Mouse (Mus musculus): ENCODE data around the gene Stx1a. TPM values are rescaled to one million over a fixed set of nuclear protein-coding genes. Genes with fewer than 3 reads are reported as not detected.

Stx1a gene
- polyA plus RNA-seq, 1 experiment: not detected

DNA sequence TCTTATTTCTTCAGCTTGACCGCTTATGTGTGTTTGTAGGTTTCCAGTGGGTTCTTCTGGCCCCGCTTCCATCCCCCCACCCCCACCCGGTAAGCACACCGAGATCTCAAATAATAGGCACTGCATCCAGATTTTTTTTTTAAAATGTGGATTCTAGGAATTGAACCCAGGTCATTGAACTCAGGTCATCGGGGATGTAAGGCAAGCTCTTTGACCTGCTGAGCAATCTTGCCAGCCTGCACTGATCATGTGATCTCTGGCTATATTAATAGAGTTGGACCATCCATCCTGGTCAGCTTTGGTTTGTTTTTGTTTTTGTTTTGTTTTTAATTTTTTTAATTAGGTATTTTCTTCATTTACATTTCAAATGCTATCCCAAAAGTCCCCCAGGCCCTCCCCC is 9.3 kb downstream of the Stx1a start:
- Histone ChIP-seq H3K27ac (ENCODE audit: insufficient read depth, low read depth, low read length) (no peak overlapping the region), H3K4me1 (ENCODE audit: control insufficient read depth, insufficient read depth, low read length) (peaks cover 22% of the 10 kb centered on the region), H3K4me3 (ENCODE audit: insufficient read depth, low read depth, low read length) (no peak overlapping the region)
- WGBS: 91% methylated on average over 5 of the region's 5 CpGs
- TF ChIP-seq POLR2A (IDR thresholded peaks at IDR 0.05; ENCODE audit: insufficient read depth, low read depth, low read length): no peak
- no peak for TF ChIP-seq CTCF (IDR thresholded peaks at IDR 0.05; ENCODE audit: insufficient read depth, low read depth, low read length)

DNA sequence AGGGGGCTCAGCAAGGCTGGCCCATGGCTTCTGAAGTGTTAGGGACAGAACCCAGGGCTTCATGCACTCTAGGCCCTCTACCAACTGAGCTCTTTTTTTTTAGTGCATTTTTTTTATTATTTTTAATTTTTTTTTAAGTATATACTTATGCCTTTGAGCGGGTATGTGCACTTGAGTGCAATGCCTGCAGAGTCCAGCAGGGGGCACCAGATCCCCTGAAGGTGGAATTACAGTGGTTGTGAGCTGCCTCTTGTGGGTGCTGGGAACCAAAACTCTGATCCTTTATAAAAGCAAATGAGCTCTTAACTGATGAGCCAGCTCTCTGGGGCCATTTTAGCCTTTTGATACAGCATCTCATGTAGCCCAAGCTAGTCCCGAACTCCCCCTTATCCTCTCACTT is 11.3 kb downstream of the Stx1a start:
- H3K27ac ChIP-seq (ENCODE audit: insufficient read depth, low read depth, low read length): no peak overlapping the region
- no peak for TF ChIP-seq POLR2A (IDR thresholded peaks at IDR 0.05; ENCODE audit: insufficient read depth, low read depth, low read length)
- TF ChIP-seq CTCF (IDR thresholded peaks at IDR 0.05; ENCODE audit: insufficient read depth, low read depth, low read length): no peak; the same call in 1 of the 2 replicates
- H3K4me3 ChIP-seq (ENCODE audit: insufficient read depth, low read depth, low read length): no peak overlapping the region
- WGBS: 96% methylated on average over 2 of the region's 2 CpGs
- H3K4me1 ChIP-seq (ENCODE audit: control insufficient read depth, insufficient read depth, low read length): peaks cover 17% of the 10 kb centered on the region

DNA sequence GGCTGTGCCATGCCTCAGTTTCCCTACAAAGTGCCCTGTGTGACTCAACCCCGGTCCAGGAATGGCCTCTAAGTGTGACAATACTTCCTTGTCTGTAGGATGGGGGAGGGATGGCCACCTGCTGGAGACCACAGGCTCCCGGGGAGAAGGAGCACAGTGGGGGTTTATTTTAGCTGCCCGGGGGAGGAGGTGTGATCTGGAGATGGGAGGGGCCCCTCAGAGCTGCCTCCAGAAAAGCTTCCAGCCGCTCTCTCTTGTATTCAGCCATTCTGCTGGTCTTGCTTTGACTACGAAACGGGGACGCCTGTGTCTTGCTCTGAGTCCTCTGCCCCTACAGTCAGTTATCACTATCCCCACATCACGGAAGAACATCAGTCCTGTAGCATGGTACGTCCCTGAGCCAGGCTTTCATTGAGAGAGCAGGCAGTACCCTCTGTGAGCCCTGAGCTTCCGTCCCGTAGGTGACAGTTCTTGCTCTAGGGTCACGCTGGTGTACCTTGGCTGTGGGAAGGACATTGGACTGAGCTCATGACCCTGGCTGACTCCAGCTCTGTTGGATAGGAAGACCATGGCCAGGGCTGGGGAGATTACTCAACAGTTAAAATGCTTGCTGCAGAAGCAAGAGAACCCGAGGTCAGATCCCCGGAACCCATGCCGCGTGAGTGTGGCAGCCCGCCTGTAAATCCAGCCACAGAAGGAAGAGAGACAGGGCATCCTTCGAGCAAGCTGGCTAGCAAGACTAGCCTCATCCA is 12.5 kb downstream of the Stx1a start:
- H3K4me3 ChIP-seq (ENCODE audit: insufficient read depth, low read depth, low read length): no peak overlapping the region
- TF ChIP-seq POLR2A (IDR thresholded peaks at IDR 0.05; ENCODE audit: insufficient read depth, low read depth, low read length) (no peak), CTCF (IDR thresholded peaks at IDR 0.05; ENCODE audit: insufficient read depth, low read depth, low read length) (no peak)
- H3K27ac ChIP-seq (ENCODE audit: insufficient read depth, low read depth, low read length): no peak overlapping the region
- 61% methylated on average over 18 of the region's 18 CpGs for WGBS
- peaks cover 29% of the 10 kb centered on the region for H3K4me1 ChIP-seq (ENCODE audit: control insufficient read depth, insufficient read depth, low read length)

DNA sequence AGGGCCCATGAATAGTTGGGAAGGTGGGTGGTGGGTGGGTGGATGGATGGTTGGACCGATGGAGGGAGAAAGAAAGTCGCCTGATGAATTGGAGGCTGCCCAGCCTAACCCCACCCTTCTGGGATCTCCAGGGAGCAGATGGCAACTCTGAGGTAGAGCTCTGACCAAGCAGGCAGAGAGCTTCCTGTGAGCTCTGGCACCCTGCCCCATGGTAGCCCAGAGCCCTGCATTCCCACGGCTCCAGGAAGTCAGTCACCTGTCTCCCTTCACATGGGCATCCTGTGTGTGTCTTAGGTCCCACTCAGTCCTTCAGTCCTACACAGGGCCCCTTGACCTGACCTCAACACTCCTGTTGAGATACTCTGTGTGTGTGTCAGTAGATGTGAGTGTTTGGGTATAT is 14.7 kb downstream of the Stx1a start:
- TF ChIP-seq CTCF (IDR thresholded peaks at IDR 0.05; ENCODE audit: insufficient read depth, low read depth, low read length) (no peak), POLR2A (IDR thresholded peaks at IDR 0.05; ENCODE audit: insufficient read depth, low read depth, low read length) (no peak)
- Histone ChIP-seq H3K27ac (ENCODE audit: insufficient read depth, low read depth, low read length) (no peak overlapping the region), H3K4me1 (ENCODE audit: control insufficient read depth, insufficient read depth, low read length) (peaks cover 41% of the 10 kb centered on the region), H3K4me3 (ENCODE audit: insufficient read depth, low read depth, low read length) (no peak overlapping the region)
- WGBS: 76% methylated on average over 3 of the region's 3 CpGs

DNA sequence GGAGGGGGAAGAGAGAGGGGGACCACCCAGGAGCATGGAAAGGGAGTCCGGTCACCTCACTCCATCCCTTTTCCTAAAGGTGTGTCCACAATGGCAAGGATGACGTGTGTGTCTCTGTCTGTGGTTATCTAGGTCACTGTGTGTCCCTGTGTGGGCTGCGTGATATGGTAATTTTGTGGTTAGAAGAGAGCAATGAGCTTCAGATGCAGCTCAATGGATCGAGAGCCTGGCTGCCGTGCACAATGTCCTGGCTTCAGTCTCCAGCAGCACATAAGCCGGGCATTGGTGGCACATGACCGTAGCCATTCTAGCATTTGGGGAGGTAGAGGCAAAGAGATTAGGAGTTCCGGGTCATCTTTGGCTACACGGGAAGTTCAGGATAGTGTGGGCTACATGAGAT is 16.3 kb downstream of the Stx1a start:
- Histone ChIP-seq H3K4me3 (ENCODE audit: insufficient read depth, low read depth, low read length) (no peak overlapping the region), H3K27ac (ENCODE audit: insufficient read depth, low read depth, low read length) (peak overlapping the region; percentile 26), H3K4me1 (ENCODE audit: control insufficient read depth, insufficient read depth, low read length) (peaks cover 41% of the 10 kb centered on the region)
- WGBS: 74% methylated on average over 9 of the region's 9 CpGs
- TF ChIP-seq POLR2A (IDR thresholded peaks at IDR 0.05; ENCODE audit: insufficient read depth, low read depth, low read length) (no peak), CTCF (IDR thresholded peaks at IDR 0.05; ENCODE audit: insufficient read depth, low read depth, low read length) (no peak)

DNA sequence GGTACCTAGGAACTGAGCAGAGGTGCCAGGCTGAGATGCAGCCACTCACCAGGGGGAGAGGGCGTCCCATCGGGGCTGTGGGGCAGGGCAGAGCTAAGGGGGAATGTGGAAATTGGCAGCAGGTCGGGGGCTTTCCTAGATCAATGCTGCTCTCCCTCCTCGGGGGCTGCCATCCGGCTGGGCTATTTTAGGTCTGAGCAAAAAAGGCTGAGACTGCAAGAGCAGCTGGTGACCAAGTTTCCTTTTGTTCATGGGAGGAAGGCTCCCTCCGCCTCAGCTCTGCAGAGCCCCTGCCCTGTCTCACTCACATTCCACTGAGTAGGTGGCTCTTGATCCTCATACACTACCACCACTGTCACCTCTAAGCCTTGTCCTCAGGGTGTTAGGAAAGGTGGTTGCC is 16.8 kb downstream of the Stx1a start:
- peaks cover 44% of the 10 kb centered on the region for H3K4me1 ChIP-seq (ENCODE audit: control insufficient read depth, insufficient read depth, low read length)
- no peak overlapping the region for H3K4me3 ChIP-seq (ENCODE audit: insufficient read depth, low read depth, low read length)
- H3K27ac ChIP-seq (ENCODE audit: insufficient read depth, low read depth, low read length): peak overlapping the region; percentile 26
- TF ChIP-seq POLR2A (IDR thresholded peaks at IDR 0.05; ENCODE audit: insufficient read depth, low read depth, low read length) (no peak), CTCF (IDR thresholded peaks at IDR 0.05; ENCODE audit: insufficient read depth, low read depth, low read length) (no peak)
- WGBS: 20% methylated on average over 6 of the region's 6 CpGs

DNA sequence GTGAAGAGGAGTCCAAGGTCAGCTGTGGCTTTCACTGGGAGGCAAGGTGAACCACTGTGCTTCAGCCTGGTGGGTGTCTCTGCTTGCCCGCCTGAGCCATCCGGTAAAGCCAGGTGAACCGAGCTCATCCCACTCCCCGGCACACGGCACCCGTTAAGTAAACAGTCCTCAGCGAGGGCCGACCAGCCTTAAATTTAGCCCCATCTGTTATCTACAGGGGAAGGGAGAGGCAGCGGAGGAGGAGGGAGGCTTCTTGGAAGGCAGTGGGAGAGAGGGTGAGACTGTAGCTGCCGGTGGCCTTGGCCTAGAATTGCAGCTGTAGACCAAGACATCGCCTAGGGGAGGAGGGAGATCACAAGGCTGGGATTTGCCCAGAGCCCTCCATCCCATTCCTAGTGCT is 17.5 kb downstream of the Stx1a start:
- peaks cover 43% of the 10 kb centered on the region for H3K4me1 ChIP-seq (ENCODE audit: control insufficient read depth, insufficient read depth, low read length)
- H3K27ac ChIP-seq (ENCODE audit: insufficient read depth, low read depth, low read length): peak overlapping the region; percentile 26
- no peak for TF ChIP-seq CTCF (IDR thresholded peaks at IDR 0.05; ENCODE audit: insufficient read depth, low read depth, low read length)
- TF ChIP-seq POLR2A (IDR thresholded peaks at IDR 0.05; ENCODE audit: insufficient read depth, low read depth, low read length): no peak
- H3K4me3 ChIP-seq (ENCODE audit: insufficient read depth, low read depth, low read length): no peak overlapping the region
- 61% methylated on average over 11 of the region's 11 CpGs for WGBS

DNA sequence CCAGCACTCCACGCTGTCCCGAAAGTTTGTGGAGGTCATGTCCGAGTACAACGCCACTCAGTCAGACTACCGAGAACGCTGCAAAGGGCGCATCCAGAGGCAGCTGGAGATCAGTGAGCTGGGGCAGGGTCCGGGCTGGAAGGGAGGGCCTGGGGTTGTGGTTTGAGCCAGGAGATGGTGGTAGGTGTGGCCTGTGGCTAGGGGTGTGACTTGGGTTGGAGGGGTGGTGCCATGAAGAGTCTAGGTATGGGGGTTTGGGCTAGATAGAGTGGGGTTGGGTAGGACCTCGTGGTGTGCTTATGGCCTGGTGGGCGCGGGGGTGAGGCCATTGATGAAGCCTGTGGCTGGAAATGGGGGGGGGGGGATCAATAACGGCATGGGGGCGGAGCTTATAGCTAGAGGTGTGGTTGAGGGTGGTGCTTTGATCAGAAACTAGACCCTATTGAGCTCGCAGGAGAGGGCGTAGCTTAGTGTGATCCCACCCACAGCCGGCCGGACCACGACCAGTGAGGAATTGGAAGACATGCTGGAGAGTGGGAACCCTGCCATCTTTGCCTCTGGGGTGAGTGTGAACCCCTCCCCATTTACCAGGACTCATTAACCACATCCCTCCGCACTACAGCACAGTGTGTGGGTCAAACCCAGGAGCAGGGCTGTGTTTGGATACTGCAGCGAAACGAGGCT is 19.0 kb downstream of the Stx1a start:
- no peak overlapping the region for H3K4me3 ChIP-seq (ENCODE audit: insufficient read depth, low read depth, low read length)
- 53% methylated on average over 21 of the region's 21 CpGs for WGBS
- H3K4me1 ChIP-seq (ENCODE audit: control insufficient read depth, insufficient read depth, low read length): peaks cover 34% of the 10 kb centered on the region
- no peak overlapping the region for H3K27ac ChIP-seq (ENCODE audit: insufficient read depth, low read depth, low read length)
- TF ChIP-seq POLR2A (IDR thresholded peaks at IDR 0.05; ENCODE audit: insufficient read depth, low read depth, low read length) (no peak), CTCF (IDR thresholded peaks at IDR 0.05; ENCODE audit: insufficient read depth, low read depth, low read length) (no peak)

DNA sequence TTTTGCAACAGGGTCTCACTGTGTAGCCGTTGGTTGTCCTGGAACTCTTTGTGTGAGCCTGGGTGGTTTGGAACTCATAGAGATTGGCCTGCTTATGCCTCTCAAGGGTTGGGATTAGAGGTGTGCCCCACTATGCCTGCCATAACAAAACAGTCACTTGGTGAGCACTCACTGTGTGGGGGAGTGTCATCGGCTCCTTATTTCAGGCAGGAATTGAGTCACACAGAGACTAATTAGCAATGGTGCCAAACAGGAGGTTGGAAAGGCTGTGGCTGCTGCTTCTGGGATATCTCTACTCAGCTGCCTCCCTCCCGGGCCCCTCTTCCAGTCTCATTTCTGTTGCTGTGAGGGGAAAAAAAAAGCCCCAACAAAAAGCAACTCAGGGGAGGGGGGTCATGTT is 21.3 kb downstream of the Stx1a start:
- no peak for TF ChIP-seq POLR2A (IDR thresholded peaks at IDR 0.05; ENCODE audit: insufficient read depth, low read depth, low read length)
- no peak for TF ChIP-seq CTCF (IDR thresholded peaks at IDR 0.05; ENCODE audit: insufficient read depth, low read depth, low read length)
- Histone ChIP-seq H3K4me3 (ENCODE audit: insufficient read depth, low read depth, low read length) (no peak overlapping the region), H3K4me1 (ENCODE audit: control insufficient read depth, insufficient read depth, low read length) (peaks cover 32% of the 10 kb centered on the region), H3K27ac (ENCODE audit: insufficient read depth, low read depth, low read length) (0 out of 2 replicates have a peak overlapping the region, but pooled peaks have one; percentile 45)
- 39% methylated on average over 3 of the region's 3 CpGs for WGBS

Data from olfactory bulb, adult 2 months (tissue).